Mouse (Mus musculus) thymus, adult 18-20 months (tissue): Measurements from ENCODE around the gene Pde8a.
A peak's percentile ranks its signal among the peaks of the same experiment; 100 is the strongest.

Experiments used
- DNase-seq, 2 experiments: peaks; one replicate each; pipeline ENCODE4 v3.0.0; 2022; ENCODE audit warnings: mixed read lengths in 2 of 2

The Pde8a gene

DNA sequence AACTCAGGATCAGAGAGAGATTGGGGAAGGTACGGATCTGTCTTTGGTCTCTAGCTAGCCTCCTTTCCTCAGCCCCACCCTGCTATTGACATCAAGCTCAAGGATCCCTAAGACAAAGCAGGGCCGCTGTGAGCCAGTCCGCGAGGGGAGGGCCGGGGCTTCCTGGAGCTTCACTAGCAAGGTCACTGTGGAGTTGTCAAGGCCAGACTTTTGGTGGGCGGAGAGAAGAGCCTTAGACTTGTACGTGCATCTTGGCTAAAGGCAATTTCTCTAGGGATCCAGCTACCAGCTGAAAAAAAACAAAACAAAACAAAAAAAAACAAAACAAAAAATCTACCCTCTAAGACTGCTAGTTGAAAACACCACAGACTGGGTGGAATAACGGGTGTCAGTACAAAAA is 1.6 kb upstream of the Pde8a start:
- DNase-seq = no peak

DNA sequence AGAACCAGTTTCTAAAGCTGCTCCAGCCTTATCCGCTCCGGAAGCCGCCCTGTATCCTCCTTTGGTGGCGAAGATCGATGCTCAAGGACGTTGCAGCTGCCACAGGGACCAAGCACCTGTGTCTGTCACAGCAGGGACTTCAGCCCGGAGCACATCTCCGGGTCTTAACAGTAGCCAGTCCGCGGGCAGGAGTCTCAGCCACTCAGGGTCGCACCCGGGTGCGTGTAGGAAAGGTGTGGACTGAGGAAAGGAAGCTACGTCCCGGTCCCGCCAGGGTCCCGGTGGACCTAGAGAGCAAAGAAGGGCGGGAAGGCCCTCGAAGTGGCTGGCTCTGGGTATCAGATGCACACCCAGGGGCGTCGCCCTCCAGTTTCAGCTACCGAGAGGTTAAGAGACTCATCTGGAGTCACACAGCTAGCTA is 1.1 kb upstream of the Pde8a start:
- DNase-seq = peak; percentile 62 to 73

DNA sequence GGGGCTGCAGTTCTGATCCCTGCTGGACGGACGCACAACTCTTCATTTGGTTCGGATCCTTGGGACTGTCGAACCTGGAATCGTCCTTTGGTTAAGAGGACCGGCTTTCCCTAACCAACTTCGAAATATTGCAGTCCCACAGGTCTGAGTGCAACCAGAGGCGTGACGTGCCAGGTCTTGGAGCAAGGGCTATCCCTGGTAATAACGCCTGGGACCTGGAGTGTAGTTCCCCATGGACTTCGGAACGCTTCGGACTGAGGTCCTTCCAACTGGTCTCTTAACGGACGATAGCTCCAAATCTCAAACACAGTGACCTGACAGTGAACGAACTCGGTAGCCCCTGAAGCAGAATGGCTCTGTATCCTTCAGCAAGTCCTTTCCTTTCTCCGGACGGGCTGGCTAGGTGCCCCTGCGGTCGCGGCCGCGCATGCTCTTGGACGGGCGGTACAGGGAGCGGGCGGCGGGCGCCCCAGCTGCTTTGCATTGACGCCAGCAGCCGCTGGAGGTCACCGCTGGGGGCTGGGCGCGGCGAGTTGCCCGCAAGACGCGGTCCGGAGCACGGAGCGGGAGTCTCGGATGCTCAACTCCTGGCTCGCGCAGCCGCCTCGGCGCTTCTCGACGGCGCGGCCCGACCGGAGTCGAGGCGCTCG is 574 bp upstream of the Pde8a start:
- peak; percentile 84 to 85 for DNase-seq

DNA sequence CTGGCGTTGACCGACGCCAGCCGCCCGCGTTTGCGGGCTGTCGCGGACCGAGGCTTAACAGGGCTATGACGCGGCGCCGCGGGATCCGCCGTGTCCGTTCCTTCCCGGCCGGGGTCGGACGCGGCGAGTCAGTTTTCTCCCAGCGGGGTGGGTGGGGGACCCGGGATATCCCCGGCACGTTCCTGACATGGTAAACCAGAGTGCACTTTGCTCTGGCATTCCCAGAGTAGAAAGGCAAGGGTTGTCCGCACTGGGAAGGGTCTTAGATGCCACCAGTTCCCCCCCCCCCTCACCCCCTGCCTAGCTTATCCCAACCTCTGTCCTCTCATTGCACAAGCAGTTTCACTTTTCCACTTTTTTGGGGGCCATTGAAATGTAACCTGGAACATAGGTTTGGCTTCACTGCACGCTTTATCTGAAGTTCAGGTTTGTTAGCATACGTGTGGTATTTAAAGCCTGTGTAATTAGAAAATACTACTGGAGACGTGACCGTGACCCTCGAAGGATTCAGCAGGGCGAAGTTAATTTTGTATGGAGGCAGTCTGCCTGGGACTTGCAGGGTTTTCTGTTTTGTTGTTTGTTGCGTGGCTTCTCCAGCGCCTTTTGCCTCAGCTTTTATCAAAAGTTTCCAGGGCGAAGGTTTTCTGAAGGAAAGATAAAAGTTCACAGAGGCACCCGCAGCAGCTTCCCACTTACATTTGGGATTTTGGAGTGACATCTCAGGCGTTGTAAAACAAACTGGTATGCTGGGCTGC is 934 bp downstream of the Pde8a start:
- no peak for DNase-seq

DNA sequence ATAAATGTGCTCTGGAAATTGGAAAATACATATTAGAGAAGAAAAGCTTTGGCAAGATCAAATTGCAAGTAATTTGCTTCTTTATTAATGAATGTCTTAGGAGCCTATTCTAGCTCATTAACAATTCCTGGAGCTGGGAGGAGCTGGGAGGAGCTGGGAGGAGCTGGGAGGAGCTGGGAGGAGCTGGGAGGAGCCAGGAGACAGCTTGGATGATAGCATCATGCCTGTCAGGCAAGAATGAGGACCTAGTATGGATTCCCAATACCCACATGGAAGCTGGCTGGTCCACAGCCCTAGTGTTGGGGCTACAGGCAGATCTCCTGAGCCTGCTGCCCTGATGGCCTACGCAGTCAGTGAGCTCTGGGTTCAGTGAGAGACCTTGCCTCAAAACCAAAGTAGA is 2.6 kb downstream of the Pde8a start:
- DNase-seq = no peak

DNA sequence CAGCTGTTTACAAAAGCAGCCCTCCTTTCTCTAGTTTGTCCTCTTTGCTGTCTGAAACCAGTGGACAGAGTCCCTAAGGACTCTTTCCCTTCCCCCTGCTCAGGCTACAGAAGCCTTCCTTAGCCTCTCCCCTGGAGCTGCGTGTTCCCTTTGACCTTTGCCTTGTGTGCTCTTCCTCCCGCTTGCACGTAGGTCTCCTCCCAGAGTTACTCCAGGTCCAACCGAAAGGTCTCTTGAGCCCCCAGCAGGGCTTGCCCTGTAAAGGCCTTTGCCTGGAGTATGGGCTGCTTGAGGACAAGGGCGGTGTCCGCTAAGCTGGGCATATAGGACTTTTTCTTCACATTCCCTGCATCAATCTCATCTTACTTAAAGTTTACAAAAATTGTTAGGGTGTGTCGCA is 5.9 kb downstream of the Pde8a start:
- no peak for DNase-seq

DNA sequence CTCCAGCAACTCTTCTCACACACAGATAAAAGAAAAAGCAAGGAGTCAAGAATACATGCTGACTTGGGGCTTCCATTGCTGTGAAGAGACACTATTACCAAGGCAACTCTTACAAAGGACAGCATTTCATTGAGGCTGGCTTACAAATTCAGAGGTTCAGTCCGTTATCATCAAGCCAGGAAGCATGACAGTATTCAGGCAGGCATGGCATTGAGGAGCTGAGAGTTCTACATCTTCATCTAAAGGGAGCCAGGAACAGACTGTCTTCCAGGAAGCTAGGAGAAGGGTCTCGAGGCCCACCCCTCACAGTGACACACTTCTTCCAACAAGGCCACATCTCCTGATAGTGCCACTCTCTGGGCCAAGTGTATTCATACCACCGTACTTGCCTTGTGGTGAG is 7.0 kb downstream of the Pde8a start:
- no peak for DNase-seq

DNA sequence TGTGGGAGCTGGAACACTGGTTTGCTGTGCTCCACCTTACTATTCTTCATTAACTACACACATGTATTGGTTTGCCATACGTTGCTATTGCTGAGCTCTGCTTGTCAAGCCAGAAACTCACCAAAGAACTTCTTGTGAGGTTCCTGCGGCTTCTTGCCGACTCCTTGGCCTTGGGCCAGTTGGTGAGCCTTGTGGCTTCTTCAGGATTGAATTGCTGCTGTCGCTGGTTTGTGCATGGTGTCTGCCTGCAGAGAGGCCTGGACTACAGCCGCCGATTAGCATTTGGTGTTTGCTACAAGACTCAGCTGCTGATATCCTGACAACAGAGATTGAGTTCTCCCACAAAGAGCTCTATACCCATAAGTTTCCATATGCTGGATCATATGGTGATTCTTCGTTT is 10.9 kb downstream of the Pde8a start:
- DNase-seq = no peak

DNA sequence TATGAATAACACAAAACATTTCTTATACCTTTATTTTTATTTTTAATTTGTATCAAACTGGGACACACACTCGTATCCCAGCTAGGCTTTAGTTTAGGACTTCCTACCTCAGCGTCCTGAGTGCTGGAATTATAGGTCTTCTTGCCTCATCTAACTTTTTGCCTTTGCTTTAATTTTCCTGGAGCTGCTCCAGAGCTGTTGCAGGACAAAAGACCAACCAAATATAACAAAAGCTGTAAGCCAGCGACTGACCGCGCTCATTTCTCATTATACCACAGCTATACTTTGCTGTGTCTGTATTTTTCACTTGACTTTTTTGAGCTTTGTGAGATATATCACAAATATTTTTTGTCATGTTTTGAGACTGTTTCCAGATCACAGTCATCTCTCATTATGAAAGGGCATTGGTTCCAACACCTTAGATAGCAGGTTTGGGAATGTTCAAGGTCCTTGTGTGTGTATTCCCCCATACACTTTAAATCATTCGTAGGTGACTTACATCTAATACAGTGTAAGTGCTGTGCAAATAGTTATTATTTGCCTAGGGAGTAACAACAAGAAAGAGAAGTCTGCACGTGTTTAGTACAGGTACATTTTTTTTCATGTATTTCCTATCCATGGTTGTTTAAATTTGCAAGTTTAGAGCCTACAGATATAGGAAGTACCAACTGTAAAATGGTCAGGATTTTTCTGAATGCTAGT is 16.8 kb downstream of the Pde8a start:
- no peak for DNase-seq

DNA sequence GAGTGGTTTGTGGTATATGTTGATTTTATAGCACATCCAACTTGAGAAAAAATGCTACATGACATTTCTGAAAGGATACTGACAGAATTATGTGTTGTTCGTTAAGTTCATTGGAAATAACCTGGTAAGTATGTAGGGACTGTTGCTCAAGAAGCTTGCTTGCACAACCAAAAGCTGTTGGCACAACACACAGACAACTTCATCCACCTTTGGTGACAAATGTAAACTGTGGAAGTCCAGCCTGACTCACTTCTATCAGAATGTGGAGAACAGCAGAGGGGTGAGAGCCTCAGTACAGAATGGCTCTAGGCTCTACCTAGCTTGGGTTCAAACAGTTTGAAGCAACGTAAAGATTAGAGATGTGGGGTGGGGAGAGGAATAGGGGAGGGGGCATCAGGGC is 19.3 kb downstream of the Pde8a start:
- DNase-seq = no peak

DNA sequence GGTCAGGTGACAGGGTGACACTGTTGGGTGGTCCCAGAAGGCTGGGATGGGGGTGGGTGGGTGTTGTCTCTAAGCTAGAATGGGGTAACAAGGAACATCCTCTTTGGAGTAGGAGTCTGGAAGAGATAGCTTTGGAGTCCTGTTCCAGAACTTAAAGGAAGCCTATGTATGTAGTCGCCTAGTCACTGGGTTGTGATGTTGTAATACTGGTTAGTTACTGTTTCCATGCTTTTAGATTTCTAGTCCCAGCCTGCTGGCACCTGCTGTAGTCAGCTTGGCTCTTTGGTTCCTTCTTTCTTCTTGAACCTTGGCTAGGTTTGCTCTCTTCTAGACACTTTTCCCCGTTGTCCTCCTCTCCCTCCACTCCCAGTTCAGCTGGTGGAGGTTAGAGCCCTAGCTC is 21.7 kb downstream of the Pde8a start:
- DNase-seq = no peak

DNA sequence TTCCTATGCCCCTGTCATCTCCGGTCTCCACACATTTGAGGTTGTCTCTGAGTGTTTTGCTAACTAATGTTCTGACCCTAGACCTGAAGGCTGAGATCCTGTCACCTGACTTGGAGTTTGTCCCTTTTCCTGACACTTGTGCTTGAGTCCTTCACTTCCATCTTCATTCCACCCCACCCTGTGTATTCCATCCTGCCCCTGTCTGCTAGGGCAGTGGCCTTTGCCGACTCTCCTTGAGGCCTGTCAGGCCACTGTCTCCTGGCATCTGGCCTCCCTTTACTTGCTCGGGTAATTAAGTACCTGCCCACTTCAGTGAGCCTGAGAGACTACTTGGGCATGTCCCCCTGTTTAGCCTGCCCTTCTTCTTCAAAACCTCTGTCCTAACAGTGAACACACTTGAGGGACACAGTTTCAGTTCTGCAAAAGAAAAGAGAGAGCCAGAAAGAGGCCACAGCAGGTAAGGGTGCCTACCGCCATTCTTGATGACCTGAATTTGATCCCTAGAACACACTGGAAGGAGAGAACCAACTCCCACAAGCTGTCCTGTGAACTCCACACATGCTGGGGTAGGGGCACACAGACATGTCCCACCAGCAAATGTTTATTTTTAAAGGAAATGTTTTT is 22.3 kb downstream of the Pde8a start:
- DNase-seq = no peak

DNA sequence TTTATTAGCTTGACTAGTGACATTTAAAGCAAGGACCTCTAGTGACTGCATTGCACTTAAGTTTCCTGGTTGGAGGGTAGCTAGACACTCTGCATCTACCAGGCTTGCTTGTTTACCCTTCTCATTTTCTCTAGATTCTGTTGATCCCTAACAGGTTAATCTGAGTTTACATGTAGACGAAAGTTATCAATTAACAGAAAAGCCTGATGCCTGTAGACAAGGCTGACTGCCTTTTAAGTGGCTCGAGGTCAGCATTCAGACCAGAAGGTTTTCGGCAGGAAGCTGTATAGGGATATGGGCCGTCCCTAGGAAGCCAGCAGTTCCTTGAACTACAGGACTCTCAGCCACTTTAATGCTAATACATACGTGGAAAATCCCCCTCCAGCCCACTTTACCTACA is 30.0 kb downstream of the Pde8a start:
- no peak for DNase-seq

DNA sequence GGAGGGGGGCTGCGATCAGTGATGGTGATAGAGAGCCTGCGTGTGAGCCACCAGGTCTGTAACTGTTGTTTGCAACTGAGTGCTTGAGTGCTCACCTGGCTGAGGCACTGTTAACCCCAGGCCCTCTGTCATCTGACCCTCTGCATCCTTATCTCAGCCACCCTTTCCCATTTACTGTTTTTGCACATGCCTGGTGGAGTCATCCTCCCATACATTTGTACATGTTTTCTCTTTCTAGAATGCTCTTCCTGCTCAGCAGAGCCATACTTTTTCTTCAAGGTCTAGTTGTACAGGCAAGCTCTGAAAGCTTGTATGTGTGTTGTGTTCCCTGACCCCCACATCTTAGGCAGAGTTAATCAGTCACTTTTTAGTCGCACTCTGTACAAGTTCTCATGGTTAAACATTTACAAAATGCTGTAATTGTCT is 36.5 kb downstream of the Pde8a start:
- no peak for DNase-seq

DNA sequence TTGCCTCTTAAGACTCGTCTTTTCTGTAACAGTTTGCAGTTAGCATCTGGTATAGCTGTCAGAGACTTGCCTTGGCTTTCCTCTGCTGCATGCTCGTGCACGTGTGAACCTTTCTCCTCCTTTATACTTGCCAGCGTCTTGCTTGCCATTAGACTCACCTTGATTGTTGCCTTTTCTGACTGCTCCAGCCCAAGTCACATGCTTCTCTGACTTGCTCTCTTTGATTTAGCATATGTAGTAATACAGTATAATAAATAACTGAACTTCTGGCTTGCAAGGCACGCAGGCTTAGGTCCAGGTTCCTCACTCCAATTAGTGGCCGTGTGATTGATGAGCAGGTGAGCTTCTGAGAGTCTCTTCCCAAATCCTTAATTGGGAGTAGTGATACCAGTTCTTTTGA is 37.2 kb downstream of the Pde8a start:
- no peak for DNase-seq

DNA sequence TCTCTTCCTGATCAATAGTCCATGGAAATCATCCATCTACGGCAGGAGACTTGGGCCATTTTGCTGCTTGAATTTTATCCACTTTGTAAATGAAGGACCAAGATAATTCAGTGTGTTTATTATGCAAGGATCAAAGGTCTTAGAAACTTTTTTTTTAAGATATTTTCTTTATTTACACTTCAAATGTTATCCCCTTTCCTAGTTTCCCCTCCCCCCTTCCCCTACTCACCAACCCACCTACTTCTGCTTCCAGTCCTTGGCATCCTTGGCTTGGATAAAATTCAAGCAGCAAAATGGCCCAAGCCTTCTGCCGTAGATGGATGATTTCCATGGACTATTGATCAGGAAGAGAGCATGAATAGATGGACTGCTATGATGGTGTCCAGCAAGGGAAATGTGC is 38.1 kb downstream of the Pde8a start:
- no peak for DNase-seq

DNA sequence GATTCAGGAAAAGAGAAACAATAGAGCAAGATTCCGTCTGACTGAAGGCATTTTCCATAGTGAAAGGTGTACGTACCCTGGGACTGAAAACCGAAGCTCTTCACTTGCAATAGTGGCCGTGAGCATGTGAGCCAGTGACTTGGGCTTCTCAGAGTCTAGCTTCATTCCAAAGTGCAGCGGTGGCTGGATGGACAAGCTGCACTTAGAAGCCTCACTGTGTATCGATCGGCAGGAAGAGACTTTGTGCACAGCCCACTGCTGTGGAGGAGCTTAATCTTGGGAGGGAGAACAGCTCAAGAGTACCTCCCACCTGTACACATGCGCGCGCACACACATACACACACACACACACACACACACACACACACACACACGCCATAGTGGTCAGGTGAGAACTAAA is 39.9 kb downstream of the Pde8a start:
- no peak for DNase-seq

DNA sequence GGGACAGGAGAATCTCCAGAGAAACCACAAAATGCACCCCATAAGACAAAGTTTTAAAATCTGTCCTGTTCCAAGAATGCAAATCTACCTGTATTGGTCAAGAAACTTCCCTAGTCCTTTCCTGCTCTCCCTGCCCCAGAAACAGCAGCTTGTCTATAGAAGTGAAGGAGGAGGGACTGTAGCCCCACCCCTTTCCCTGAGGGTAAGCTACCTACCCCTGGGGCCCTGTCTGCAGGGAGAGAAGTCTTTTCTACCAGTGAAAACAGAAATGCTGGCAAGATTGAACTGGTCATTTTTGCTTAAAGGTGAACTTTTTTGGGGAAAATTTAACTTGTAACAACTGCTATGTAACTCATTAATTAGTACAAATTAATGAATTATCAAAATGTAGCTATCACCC is 41.2 kb downstream of the Pde8a start:
- no peak for DNase-seq

DNA sequence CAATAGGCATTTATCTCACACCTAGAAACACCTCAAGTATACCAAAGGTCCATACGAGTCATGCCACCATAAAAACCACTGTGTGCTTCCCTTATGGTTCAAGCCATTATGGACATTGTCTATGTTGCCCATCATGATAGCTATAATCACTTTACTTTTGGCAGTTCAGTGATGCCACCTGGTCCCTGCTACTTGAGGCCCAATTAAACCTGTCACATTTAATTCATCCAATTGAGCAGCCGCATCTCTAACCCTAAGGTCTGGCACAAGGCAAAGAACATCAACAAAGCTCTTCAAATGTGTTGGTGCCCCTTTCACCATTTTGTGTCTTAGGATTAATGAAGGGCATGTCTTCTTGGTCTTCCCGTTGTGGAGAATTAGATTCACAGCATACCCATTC is 42.1 kb downstream of the Pde8a start:
- DNase-seq = no peak

DNA sequence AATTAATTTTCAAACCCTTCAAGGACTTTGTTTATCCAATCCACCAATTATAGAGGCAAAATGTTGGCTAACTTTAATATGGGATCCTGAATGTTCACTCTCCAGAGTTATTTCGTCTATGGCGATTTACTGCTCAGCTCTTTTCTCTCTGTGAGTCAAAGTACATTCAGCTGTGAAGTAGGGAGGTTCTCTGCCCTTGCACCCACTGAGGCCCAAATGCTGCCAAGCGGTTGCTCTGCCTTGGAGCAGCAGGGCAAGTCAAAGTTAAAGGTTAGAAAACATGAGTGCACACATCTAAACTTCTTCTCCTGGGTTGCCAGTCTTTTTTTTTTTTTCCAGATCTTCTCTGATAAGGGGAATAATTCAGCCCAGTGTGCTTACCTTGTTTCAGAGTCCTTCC is 43.4 kb downstream of the Pde8a start:
- DNase-seq = no peak

DNA sequence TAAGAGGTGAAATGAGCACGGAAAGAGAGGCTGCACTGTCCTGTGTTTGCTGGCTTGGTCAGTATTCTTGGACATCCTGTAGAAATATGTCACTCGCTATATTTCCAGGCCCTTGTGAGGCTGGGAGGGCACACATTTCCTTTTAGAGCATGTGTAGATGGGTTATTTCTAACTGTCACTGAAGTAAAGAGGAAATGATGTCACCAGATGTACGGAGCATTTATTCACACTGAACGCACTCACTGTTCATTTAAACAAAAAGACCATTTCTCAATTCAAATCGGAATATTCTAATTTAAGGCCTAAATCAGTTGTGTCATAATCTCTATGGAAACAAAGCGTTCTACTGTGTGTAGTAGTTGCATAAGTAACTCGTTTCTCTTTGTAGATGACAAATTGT is 48.2 kb downstream of the Pde8a start:
- no peak for DNase-seq

DNA sequence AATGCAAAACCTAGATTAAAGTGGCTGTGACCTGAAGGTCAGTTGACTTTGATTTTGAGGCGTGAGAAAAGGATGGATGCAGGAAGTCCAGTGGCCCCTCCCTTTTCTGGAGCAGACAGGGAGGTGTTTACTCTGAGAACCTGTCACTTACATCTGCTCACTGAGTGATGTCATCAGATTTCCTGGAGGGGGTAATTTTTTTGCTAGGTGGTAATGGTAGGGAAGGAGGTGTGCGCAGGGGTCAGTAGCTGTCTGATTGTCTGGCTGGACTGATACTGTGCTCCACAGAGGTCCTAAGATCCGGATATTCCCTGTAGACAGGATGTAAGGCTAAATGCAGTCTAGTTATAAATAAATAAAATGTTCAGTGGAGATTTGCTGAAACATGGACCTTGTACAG is 59.5 kb downstream of the Pde8a start:
- DNase-seq = no peak

DNA sequence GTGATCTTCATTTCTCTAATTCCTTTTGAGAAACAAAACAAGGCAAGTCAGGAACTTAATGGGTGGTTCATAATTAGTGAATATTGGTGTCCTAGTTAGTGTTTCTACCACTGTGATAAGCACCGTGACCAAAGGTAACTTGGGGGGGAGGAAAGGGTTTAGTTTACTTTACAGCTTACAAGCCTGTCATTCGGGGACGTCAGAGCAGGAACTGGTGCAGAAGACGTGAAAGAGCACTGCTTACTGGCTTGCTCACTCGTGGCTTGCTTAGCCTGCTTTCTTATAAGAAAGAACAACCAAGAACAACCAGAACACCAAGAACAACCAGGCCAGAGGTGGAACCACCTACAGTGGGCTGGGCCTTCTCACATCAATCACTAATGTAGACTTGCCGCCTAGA is 65.6 kb downstream of the Pde8a start:
- no peak for DNase-seq

DNA sequence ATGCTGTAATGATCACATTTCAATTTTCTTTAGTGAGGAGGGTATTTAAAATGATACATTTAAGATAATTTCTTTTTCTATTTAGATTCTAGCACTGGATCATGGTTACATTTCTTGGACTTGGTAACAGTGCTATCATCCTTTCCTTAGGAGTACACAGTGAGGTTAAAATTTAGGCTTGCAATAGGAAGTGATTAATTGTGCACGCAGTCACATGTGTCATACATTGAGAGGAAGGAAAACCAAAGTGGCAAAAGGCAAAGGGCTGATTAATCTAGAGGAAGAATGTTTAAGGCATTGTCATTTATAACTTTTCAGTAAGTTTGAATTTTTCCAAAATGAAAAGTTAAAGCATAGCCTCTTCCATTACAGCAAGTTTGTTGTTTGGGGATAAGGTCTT is 67.8 kb downstream of the Pde8a start:
- no peak for DNase-seq
